Mouse (Mus musculus) heart, embryonic 13.5 days (tissue): ENCODE results near the gene Ppp1r9b. TPM values are rescaled to one million over a fixed set of nuclear protein-coding genes. Genes with fewer than 3 reads are reported as not detected.

Source experiments
- ATAC-seq: fragments of 200-750 bp; cut with Nextera tagmentation; 2 replicates; pipeline ENCODE4 v1.8.0; 2017; ENCODE audit warnings: moderate TSS enrichment; ENCODE audit not compliant: insufficient number of reproducible peaks, low FRiP score, low TSS enrichment; ENCODE audit errors: extremely low read depth
- H3K27ac ChIP-seq: fragments of 300-500 bp; sonication (generic); replicated peaks from 2 replicates; pipeline ENCODE4 v1.5.1; 2015; ENCODE audit warnings: moderate library complexity, mild to moderate bottlenecking, inconsistent platforms
- H3K27me3 ChIP-seq: fragments of 300-500 bp; sonication (generic); replicated peaks from 2 replicates; pipeline ENCODE4 v1.6.1; 2015; ENCODE audit warnings: mild to moderate bottlenecking, inconsistent platforms
- H3K36me3 ChIP-seq: fragments of 300-500 bp; sonication (generic); 2 replicates; pipeline ENCODE4 v1.6.1; 2015; ENCODE audit warnings: mild to moderate bottlenecking, inconsistent platforms
- H3K4me1 ChIP-seq: fragments of 300-500 bp; sonication (generic); 2 replicates; pipeline ENCODE4 v1.6.1; 2015; ENCODE audit warnings: inconsistent platforms
- H3K4me2 ChIP-seq: fragments of 300-500 bp; sonication (generic); 2 replicates; pipeline ENCODE4 v1.6.1; 2015; ENCODE audit warnings: inconsistent platforms, mild to moderate bottlenecking, moderate library complexity
- H3K4me3 ChIP-seq: fragments of 300-500 bp; sonication (generic); 2 replicates; pipeline ENCODE4 v1.5.1; 2015; ENCODE audit warnings: moderate library complexity, mild to moderate bottlenecking, inconsistent platforms
- H3K9ac ChIP-seq: fragments of 300-500 bp; sonication (generic); 2 replicates; pipeline ENCODE4 v1.6.1; 2015; ENCODE audit warnings: inconsistent platforms, mild to moderate bottlenecking, moderate library complexity
- H3K9me3 ChIP-seq: fragments of 300-500 bp; sonication (generic); 2 replicates; pipeline ENCODE4 v1.6.1; 2016; ENCODE audit warnings: inconsistent platforms
- WGBS: fragments of 180-500 bp; shearing (Covaris S2); methylation state at CpG from one replicate; pipeline ENCODE4 v1.1.7; 2015; ENCODE audit warnings: mixed read lengths; 5-methylcytosine and 5-hydroxymethylcytosine counted together
- polyA plus RNA-seq: library from polyadenylated mRNA; unstranded; fragments of >200 nt; fragmentation: Nextera tagmentation; extraction: Ambion mirVana; gene quantifications from 2 replicates; pipeline ENCODE4 v1.2.1, GENCODE M21; 2015

The Ppp1r9b gene
- polyA plus RNA-seq, 1 experiment from 2014 or later, result 6.8 TPM

GRCm38 (mm10) chr11:94976199-94976598 is 14.6 kb upstream of the Ppp1r9b start, which contains the start of gene Sgca:
Gene Sgca, minus strand, starts transcription at chr11:94976327.
- Histone ChIP-seq H3K4me2 (peak within 1 kb of the TSS; percentile 16; the same call in 1 of the 2 replicates), H3K9me3 (no peaks in the 10 kb centered on the region), H3K9ac (peak within 1 kb of the TSS; percentile 58), H3K36me3 (no peaks in the 10 kb centered on the region), H3K4me3 (no peak within 1 kb of the TSS), H3K27me3 (peaks cover 6% of the 10 kb centered on the region; the same call in 1 of the 2 replicates), H3K4me1 (peaks cover 73% of the 10 kb centered on the region), H3K27ac (peak within 1 kb of the TSS; percentile 73)
- WGBS, result 44% methylated on average over 5 of the region's 5 CpGs
- ATAC-seq, result no peak

GRCm38 (mm10) chr11:94978178-94978915 is 12.5 kb upstream of the Ppp1r9b start:
- Histone ChIP-seq H3K4me3 (peak overlapping the region; percentile 37), H3K27ac (peak overlapping the region; percentile 1; the same call in 1 of the 2 replicates)

GRCm38 (mm10) chr11:94978947-94979346 is 11.9 kb upstream of the Ppp1r9b start:
- peak; percentile 81 for ATAC-seq
- 0% methylated on average over 20 of the region's 20 CpGs for WGBS
- Histone ChIP-seq H3K4me3 (peak overlapping the region; percentile 37), H3K27ac (peak overlapping the region; percentile 57), H3K36me3 (no peaks in the 10 kb centered on the region), H3K9me3 (no peaks in the 10 kb centered on the region), H3K27me3 (no peaks in the 10 kb centered on the region), H3K9ac (peak overlapping the region; percentile 70), H3K4me1 (peaks cover 56% of the 10 kb centered on the region), H3K4me2 (peak overlapping the region; percentile 64)

More at GRCm38 (mm10) chr11:94978178-94978915, 12.5 kb upstream of the Ppp1r9b start:
- H3K9ac ChIP-seq, result no peak overlapping the region
- ATAC-seq, result no peak
- peak overlapping the region; percentile 64 for H3K4me2 ChIP-seq
- H3K9me3 ChIP-seq, result no peaks in the 10 kb centered on the region
- no peaks in the 10 kb centered on the region for H3K36me3 ChIP-seq
- H3K27me3 ChIP-seq, result no peaks in the 10 kb centered on the region
- 34% methylated on average over 9 of the region's 9 CpGs for WGBS
- peaks cover 62% of the 10 kb centered on the region for H3K4me1 ChIP-seq

GRCm38 (mm10) chr11:94979462-94980179 is 11.2 kb upstream of the Ppp1r9b start:
- Histone ChIP-seq H3K9me3 (no peaks in the 10 kb centered on the region), H3K4me2 (peak overlapping the region; percentile 64), H3K4me1 (peaks cover 51% of the 10 kb centered on the region), H3K27ac (peak overlapping the region; percentile 57), H3K36me3 (no peaks in the 10 kb centered on the region), H3K4me3 (peak overlapping the region; percentile 37), H3K27me3 (no peaks in the 10 kb centered on the region), H3K9ac (peak overlapping the region; percentile 70)
- ATAC-seq, result no peak
- WGBS, result 69% methylated on average over 11 of the region's 11 CpGs

- peaks cover 40% of the 10 kb centered on the region for H3K4me1 ChIP-seq
- no peak overlapping the region for H3K4me3 ChIP-seq
- H3K27me3 ChIP-seq, result no peaks in the 10 kb centered on the region
- no peak for ATAC-seq
- H3K9me3 ChIP-seq, result no peaks in the 10 kb centered on the region
- H3K27ac ChIP-seq, result no peak overlapping the region
- no peaks in the 10 kb centered on the region for H3K36me3 ChIP-seq
- 48% methylated on average over 1 of the region's 1 CpGs for WGBS
- no peak overlapping the region for H3K9ac ChIP-seq
- no peak overlapping the region for H3K4me2 ChIP-seq
Measured at GRCm38 (mm10) chr11:94985140-94985539, 5.7 kb upstream of the Ppp1r9b start.

GRCm38 (mm10) chr11:94985822-94986221 is 5.0 kb upstream of the Ppp1r9b start:
- no peaks in the 10 kb centered on the region for H3K27me3 ChIP-seq
- WGBS, result 68% methylated on average over 5 of the region's 5 CpGs
- H3K4me3 ChIP-seq, result no peak overlapping the region
- no peak overlapping the region for H3K9ac ChIP-seq
- H3K4me2 ChIP-seq, result no peak overlapping the region
- peaks cover 46% of the 10 kb centered on the region for H3K4me1 ChIP-seq
- H3K27ac ChIP-seq, result no peak overlapping the region
- no peaks in the 10 kb centered on the region for H3K9me3 ChIP-seq
- no peak for ATAC-seq
- no peaks in the 10 kb centered on the region for H3K36me3 ChIP-seq

GRCm38 (mm10) chr11:94986435-94986834 is 4.4 kb upstream of the Ppp1r9b start:
- Histone ChIP-seq H3K4me3 (no peak overlapping the region), H3K27me3 (no peaks in the 10 kb centered on the region), H3K36me3 (no peaks in the 10 kb centered on the region), H3K9me3 (no peaks in the 10 kb centered on the region), H3K9ac (no peak overlapping the region; the same call in 1 of the 2 replicates), H3K4me1 (peaks cover 46% of the 10 kb centered on the region), H3K4me2 (no peak overlapping the region), H3K27ac (no peak overlapping the region)
- no peak for ATAC-seq
- 52% methylated on average over 2 of the region's 2 CpGs for WGBS

GRCm38 (mm10) chr11:94987341-94987740 is 3.5 kb upstream of the Ppp1r9b start:
- H3K4me2 ChIP-seq, result no peak overlapping the region
- H3K36me3 ChIP-seq, result no peaks in the 10 kb centered on the region
- no peaks in the 10 kb centered on the region for H3K27me3 ChIP-seq
- WGBS, result 53% methylated on average over 6 of the region's 6 CpGs
- H3K27ac ChIP-seq, result no peak overlapping the region
- no peak for ATAC-seq
- H3K4me3 ChIP-seq, result no peak overlapping the region
- no peaks in the 10 kb centered on the region for H3K9me3 ChIP-seq
- peaks cover 48% of the 10 kb centered on the region for H3K4me1 ChIP-seq
- peak overlapping the region; percentile 8 for H3K9ac ChIP-seq

- Histone ChIP-seq H3K27ac (no peak overlapping the region), H3K4me2 (no peak overlapping the region), H3K4me1 (peaks cover 53% of the 10 kb centered on the region), H3K4me3 (no peak overlapping the region), H3K9ac (no peak overlapping the region), H3K9me3 (no peaks in the 10 kb centered on the region), H3K27me3 (no peaks in the 10 kb centered on the region), H3K36me3 (no peaks in the 10 kb centered on the region)
- ATAC-seq, result no peak
- 80% methylated on average over 8 of the region's 8 CpGs for WGBS
Measured at GRCm38 (mm10) chr11:94987851-94988250, 3.0 kb upstream of the Ppp1r9b start.

- WGBS, result 19% methylated on average over 10 of the region's 10 CpGs
- peaks cover 65% of the 10 kb centered on the region for H3K4me1 ChIP-seq
- H3K27me3 ChIP-seq, result no peaks in the 10 kb centered on the region
- H3K4me3 ChIP-seq, result peak overlapping the region; percentile 94
- H3K9ac ChIP-seq, result peak overlapping the region; percentile 98
- no peaks in the 10 kb centered on the region for H3K9me3 ChIP-seq
- H3K27ac ChIP-seq, result peak overlapping the region; percentile 95
- no peak for ATAC-seq
- no peaks in the 10 kb centered on the region for H3K36me3 ChIP-seq
- H3K4me2 ChIP-seq, result peak overlapping the region; percentile 100
Measured at GRCm38 (mm10) chr11:94988780-94989561, 1.9 kb upstream of the Ppp1r9b start.

GRCm38 (mm10) chr11:94989562-94990017 is 1.2 kb upstream of the Ppp1r9b start:
- Histone ChIP-seq H3K27ac (peak overlapping the region; percentile 95), H3K9ac (peak overlapping the region; percentile 98), H3K9me3 (no peaks in the 10 kb centered on the region), H3K4me1 (peaks cover 71% of the 10 kb centered on the region), H3K4me2 (peak overlapping the region; percentile 100), H3K27me3 (no peaks in the 10 kb centered on the region), H3K36me3 (no peaks in the 10 kb centered on the region), H3K4me3 (peak overlapping the region; percentile 94)
- peak; percentile 47; the same call in 1 of the 2 replicates for ATAC-seq
- 1% methylated on average over 12 of the region's 12 CpGs for WGBS
